Mouse (Mus musculus) left cerebral cortex, postnatal 10 days (tissue): ENCODE measurements at regions not wholly inside any gene's neighbourhood (a gene's known extent, or its start where the extent isn't known, plus 50 kb on each side); places are given as distances from the start of the nearest gene placed in this dataset.

ENCODE experiments used
- DNase-seq, 2 experiments: peaks; one replicate each; pipeline ENCODE4 v3.0.0; 2021 to 2022; ENCODE audit warnings: low spot score in 2 of 2, mixed read lengths in 1 of 2; ENCODE audit errors: extremely low spot score in 1 of 2
- intact Hi-C: fragments of 180-260 bp; cut with DNase I; formaldehyde crosslinking; loops from one replicate; pipeline ENCODE4 v1.15.1; 2025

- intact Hi-C loops = no loop called here
These were observed 114.1 kb downstream of the Erv3 start for GRCm38 (mm10) chr2:131745381-131745895.

DNA sequence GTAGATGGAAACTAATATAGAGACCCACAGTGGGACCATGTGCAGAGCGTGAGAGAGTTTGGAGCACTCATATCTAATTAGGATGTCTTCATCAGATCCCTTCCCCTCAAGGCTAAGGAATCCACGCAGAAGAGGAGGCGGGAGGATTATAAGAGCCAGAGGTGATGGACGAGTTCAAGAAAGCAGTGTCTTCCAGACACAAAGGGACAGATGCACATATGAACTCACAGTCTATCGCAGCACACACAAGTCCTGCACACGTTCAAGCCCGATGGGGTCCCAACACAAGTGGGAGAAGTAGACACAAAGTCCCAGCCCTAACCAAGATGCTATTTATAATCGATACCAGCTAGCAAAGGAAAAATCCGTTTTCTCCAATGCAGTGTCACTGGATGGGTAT, 114.6 kb downstream of the Erv3 start:
- intact Hi-C loops = no loop called here
- no peak for DNase-seq

More at GRCm38 (mm10) chr2:131745381-131745895, 114.1 kb downstream of the Erv3 start:
- DNase-seq = no peak

DNA sequence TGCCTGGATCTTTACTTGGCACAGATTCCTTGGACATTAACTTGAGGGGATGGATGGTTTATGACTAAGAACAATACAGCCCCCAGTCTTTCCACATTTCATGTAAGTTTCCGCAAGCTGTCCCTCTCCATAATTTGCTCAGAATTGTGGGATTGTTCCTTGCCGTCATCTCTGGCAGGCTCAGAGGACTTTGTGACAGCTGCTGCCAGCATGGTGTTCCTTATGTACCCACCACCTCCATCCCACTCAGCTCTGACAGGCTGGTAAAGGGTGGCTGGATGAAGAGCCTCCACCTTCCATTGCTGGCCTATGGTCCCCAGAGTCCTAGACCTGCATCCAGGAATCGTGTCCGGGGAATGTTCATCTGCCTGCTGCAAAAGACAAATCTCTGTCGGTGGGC, 119.1 kb downstream of the Erv3 start:
- intact Hi-C loops = no loop called here
- no peak for DNase-seq

DNA sequence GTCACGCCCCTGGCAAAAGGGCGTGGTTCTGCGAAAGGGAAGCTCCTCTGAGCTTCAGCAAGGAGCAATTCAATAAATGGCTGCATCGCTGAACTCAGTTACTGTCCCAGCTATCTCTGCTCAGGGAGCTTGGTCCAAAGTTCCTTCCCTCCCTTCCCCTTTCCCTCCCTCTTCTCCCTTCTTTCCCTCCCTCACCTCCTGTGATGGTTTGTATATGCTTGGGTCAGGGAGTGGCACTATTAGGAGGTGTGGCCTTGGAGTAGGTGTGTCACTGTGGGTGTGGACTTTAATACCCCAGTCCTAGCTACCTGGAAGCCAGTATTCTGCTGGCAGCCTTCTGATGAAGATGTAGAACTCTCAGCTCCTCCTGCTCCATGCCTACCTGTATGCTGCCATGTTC, 120.5 kb downstream of the Erv3 start:
- no peak for DNase-seq
- intact Hi-C loops = no loop called here

- intact Hi-C loops = no loop called here
- DNase-seq = no peak
These were observed 124.7 kb downstream of the Erv3 start for GRCm38 (mm10) chr2:131734740-131735378.

- intact Hi-C loops = no loop called here
- DNase-seq = no peak
These were observed 133.0 kb downstream of the Erv3 start for GRCm38 (mm10) chr2:131726533-131726932.

GRCm38 (mm10) chr2:131721631-131722545, 137.7 kb downstream of the Erv3 start:
- no peak for DNase-seq
- intact Hi-C loops = no loop called here

GRCm38 (mm10) chr2:131717561-131717960, 142.0 kb downstream of the Erv3 start:
- DNase-seq = no peak
- intact Hi-C loops = no loop called here

- no peak for DNase-seq
- intact Hi-C loops = no loop called here
These were observed 142.7 kb downstream of the Erv3 start for GRCm38 (mm10) chr2:131716841-131717240.

DNA sequence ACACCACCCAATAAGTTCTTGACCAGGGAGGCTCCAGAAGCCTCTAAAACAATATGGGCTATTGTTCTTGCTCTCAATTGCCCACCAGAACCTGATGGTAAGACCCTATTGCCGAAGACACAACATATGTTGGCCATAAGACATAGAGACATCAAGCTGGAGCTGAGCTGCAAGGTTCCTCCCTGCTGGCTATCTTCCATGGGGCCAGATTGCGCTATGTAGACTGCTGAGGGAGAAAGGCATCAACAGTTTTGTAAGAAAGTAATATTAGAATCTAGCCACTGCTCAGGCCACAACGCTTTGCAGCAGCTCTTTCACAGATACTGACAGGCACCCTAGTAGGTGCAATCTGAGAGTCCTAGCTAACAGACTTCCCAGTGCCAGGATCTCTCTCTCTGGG, 144.2 kb downstream of the Erv3 start:
- DNase-seq = no peak
- intact Hi-C loops = no loop called here

DNA sequence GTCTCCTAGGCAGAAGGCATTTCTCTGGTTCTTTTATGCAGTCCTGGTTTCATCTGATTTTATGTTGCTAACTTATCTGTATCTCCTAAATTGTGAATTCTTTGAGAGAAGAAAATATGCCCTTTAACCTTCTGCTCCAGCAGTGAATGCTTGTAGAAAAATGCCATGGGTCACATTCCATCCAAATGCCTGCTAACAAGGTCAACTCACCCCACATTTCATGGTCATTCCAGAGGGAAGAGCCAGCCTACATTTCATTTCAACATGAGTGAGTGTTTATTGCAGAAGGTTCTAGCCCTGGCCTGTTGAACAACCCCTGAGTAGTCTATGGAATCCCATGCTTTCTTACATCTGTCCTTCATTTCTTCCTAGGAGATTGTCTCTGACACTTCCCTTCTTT, 147.7 kb downstream of the Erv3 start:
- intact Hi-C loops = no loop called here
- no peak for DNase-seq

GRCm38 (mm10) chr2:131706565-131706964, 144.5 kb upstream of the Adra1d start:
- DNase-seq = no peak
- intact Hi-C loops = no loop called here

- no peak for DNase-seq
- intact Hi-C loops = no loop called here
These were observed 142.3 kb upstream of the Adra1d start for GRCm38 (mm10) chr2:131704406-131704805.

DNA sequence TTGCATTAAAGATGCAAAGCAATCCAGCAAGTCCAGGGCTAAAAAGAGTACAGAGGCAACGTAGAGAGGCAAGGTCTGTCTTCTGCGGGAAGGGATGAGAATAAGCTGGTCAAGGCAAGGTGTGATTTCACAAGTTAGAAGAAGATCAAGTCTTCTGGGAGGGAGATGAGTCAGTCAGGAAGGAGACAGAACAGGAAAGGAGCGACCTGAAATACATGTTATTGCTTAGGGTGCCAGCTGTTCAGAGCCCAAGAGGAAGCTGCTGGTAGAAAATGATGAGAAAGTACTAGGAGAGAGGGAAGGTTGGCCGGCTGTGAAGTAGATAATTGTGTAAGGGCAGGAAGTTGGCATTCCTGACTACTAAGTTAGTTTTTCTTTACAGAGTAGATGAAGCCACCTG, 140.1 kb upstream of the Adra1d start:
- intact Hi-C loops = no loop called here

GRCm38 (mm10) chr2:131699798-131700197, 137.7 kb upstream of the Adra1d start:
- intact Hi-C loops = no loop called here
- DNase-seq = no peak

More for the DNA sequence above, 140.1 kb upstream of the Adra1d start:
- DNase-seq = no peak

DNA sequence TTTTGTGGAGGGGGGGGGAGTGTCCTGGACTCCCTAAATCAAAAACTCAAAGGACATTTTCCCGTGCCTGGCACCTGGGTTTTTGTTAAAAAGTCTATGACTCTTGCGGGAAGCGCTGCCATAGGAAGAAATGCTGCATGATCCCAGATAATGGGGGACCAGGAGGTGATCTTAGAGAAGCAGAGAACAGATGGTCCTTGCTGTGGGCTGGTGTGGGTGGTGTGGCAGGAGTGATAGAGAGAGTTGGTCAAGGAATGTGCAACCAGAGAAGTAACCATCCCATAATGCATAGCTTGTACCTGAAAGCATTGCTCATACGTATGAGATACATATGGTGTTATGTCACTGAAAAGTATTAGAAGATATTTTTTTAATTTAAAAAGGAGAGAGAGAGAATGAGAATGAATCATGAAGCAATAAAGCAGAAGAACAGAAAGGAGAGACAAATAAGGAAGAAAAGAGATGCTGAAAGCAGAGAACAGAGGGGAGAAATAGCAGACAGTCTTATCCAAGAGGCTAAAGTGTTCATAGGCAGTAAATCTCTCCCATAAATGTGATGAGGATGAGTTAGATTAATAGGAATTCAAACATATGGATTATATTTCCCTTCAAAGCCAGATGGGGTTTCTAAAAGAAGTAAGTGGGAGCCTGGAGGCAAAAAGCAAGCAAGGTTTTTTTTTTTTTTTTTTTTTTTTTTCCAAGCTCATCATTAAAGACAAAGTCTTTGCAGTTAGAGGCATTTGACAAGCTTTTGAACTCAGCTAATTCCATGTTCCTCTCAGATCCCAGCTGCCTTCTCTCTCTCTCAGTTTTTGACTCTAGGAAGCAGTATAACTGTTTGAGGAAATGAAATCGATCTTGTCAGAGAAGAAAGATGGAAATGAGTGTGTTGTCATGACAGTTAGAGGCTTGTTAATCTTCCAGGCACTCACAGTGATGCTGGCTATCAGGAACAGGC, 136.2 kb upstream of the Adra1d start:
- DNase-seq = no peak
- intact Hi-C loops = no loop called here

GRCm38 (mm10) chr2:131696307-131696706, 134.2 kb upstream of the Adra1d start:
- intact Hi-C loops = no loop called here
- DNase-seq = no peak

DNA sequence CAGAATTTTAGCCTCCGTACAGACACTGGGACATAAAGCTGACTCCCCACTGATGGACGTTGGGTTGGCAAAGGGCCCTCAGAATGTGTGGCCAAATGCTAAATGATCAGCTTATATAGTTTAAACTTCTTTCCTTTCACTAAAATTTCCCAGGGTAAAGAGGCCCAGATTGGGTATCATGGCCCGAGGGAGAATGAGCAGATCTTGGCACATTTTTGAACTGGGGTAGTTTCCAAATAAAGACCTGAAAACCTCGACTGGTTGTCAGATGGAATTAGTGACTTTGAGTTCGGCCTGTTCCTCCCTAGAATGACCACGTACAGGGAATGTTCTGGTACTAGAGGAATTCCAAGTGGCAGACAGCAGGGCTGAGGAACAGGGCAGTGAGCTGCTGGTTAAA, 127.9 kb upstream of the Adra1d start:
- intact Hi-C loops = no loop called here
- DNase-seq = no peak

GRCm38 (mm10) chr2:131688282-131688681, 126.2 kb upstream of the Adra1d start:
- intact Hi-C loops = no loop called here

More at GRCm38 (mm10) chr2:131688282-131688681, 126.2 kb upstream of the Adra1d start:
- no peak for DNase-seq
